In genomic region chr8:120819906-120820305, GRCm38 (mm10) we compare ENCODE assay signal across 18 mouse cellular contexts.
"Had no signal": no experiment of that assay in that cellular context is flagged by ENCODE, and none has a peak within 500 bp of the region (broad histone marks: within the 10 kb centered on the region; RNA-seq: fewer than 3 reads in every experiment).

No protein-coding gene starts in this region.

- ATAC-seq: liver, postnatal 0 days; lung, postnatal 0 days; midbrain, embryonic 15.5 days had no signal

- H3K4me1 ChIP-seq: liver, embryonic 15.5 days; midbrain, embryonic 12.5 days; midbrain, embryonic 15.5 days; neural tube, embryonic 12.5 days; stomach, embryonic 15.5 days had no signal

- DNase-seq: liver, postnatal 0 days; lung, adult 2 months; lung, postnatal 14 days; lung, postnatal 36 days; right cerebral cortex, postnatal 14 days; thymus, adult 2 months; thymus, postnatal 25 days; thymus, postnatal 4 days had no signal

- H3K4me2 ChIP-seq: liver, embryonic 15.5 days; lung, embryonic 15.5 days; midbrain, embryonic 12.5 days; midbrain, embryonic 15.5 days; neural tube, embryonic 12.5 days; stomach, embryonic 15.5 days had no signal

- H3K36me3 ChIP-seq: liver, embryonic 15.5 days; lung, embryonic 15.5 days; midbrain, embryonic 12.5 days; midbrain, embryonic 15.5 days; neural tube, embryonic 12.5 days; stomach, embryonic 15.5 days had no signal

- H3K27ac ChIP-seq: liver, embryonic 15.5 days; lung, embryonic 15.5 days; macrophage; midbrain, embryonic 12.5 days; midbrain, embryonic 15.5 days; neural tube, embryonic 12.5 days; stomach, embryonic 15.5 days; stomach, postnatal 0 days had no signal

- H3K9ac ChIP-seq: liver, embryonic 15.5 days; liver, postnatal 0 days; lung, embryonic 15.5 days; midbrain, embryonic 12.5 days; midbrain, embryonic 15.5 days; neural tube, embryonic 12.5 days; stomach, embryonic 15.5 days had no signal

- H3K4me3 ChIP-seq: liver, embryonic 15.5 days; lung, embryonic 15.5 days; megakaryocyte, embryonic 14.5 days; midbrain, embryonic 12.5 days; midbrain, embryonic 15.5 days; neural tube, embryonic 12.5 days; stomach, embryonic 15.5 days had no signal

- H3K27me3 ChIP-seq: liver, embryonic 15.5 days; lung, embryonic 15.5 days; midbrain, embryonic 15.5 days; neural tube, embryonic 12.5 days; stomach, embryonic 15.5 days had no signal

- H3K9me3 ChIP-seq: liver, embryonic 15.5 days; lung, embryonic 15.5 days; midbrain, embryonic 12.5 days; midbrain, embryonic 15.5 days; stomach, embryonic 15.5 days had no signal
